Mouse (Mus musculus): ENCODE results near the gene Tgfa. TPM values are rescaled to one million over a fixed set of nuclear protein-coding genes. Genes with fewer than 3 reads are reported as not detected.

Gene Tgfa
- total RNA-seq, 1 experiment: 2.2 TPM

DNA sequence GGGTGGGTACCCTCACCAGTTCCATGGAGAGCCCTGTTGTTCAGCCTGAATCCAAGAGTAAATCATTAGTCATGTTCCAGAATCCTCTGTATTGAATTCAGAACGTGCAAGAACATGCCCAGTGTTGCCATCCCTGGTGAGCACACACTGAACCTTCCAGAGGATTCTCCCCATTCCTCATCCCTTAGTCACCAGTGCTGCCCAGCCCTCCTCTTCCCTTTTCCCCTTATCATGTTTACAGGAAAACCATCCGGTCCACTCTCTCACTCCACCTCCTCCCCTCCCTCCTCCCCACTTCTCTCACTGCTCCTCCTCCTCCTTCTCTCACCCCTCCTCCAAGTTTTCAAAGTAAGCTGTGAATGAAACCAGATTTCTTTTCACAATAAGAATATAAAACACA lies 14.4 kb upstream of the Tgfa start:
- H3K9ac ChIP-seq (ENCODE audit: insufficient read depth, low read depth, low read length, poor library complexity, severe bottlenecking): no peak overlapping the region
- TF ChIP-seq MAFK (IDR thresholded peaks at IDR 0.05; ENCODE audit: insufficient read depth, low read depth, low read length) (no peak), HCFC1 (IDR thresholded peaks at IDR 0.05; ENCODE audit: borderline replicate concordance, insufficient read depth, low read length) (no peak), ZC3H11A (IDR thresholded peaks at IDR 0.05; ENCODE audit: borderline replicate concordance, low read depth, low read length) (no peak), ZNF384 (IDR thresholded peaks at IDR 0.05; ENCODE audit: low read depth, low read length) (no peak), CHD2 (IDR thresholded peaks at IDR 0.05; ENCODE audit: low read depth, low read length) (no peak)
- no peaks in the 10 kb centered on the region; a peak in 1 of 4 replicates for H3K4me1 ChIP-seq (ENCODE audit: control insufficient read depth in 2 of 2, insufficient read depth in 2 of 2, low read length in 2 of 2, poor library complexity in 1 of 2)
- DNase-seq (ENCODE audit: low read depth, low spot score): no peak
- H3K36me3 ChIP-seq (ENCODE audit: control insufficient read depth, insufficient read depth, low read length, poor library complexity, severe bottlenecking): no peaks in the 10 kb centered on the region
- no peak overlapping the region for H3K27ac ChIP-seq (ENCODE audit: insufficient read depth, low read depth, low read length, poor library complexity, severe bottlenecking)
- H3K4me3 ChIP-seq (ENCODE audit: insufficient read depth in 1 of 2, low read depth in 1 of 2, low read length in 2 of 2, poor library complexity in 1 of 2, severe bottlenecking in 1 of 2): no peak overlapping the region
- no peaks in the 10 kb centered on the region for H3K9me3 ChIP-seq (ENCODE audit: control insufficient read depth, insufficient read depth, low read depth, low read length)
- in situ Hi-C loops (cut with MboI; ENCODE audit: low sequenced_read_pairs in 2 of 2, unreplicated experiment in 2 of 2): no loop called here

DNA sequence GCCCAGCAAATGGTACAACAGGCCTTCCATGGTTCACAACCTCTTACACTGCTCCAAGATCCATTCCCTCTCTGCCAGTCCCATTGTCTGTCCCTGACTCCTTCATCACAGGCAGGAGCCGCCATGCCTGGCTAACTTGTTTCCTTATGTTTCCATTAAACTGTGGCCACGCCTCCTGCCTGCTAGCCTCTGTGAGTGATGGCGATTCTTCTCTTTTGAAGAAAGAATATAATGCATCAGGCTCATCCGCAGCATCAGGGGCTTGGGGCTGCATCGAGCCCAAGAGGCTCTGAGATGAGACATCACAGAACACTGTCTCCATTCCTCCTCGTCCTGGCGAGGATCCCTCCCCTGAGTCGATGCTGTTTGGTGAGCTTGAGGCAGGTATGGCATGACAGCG lies 13.0 kb upstream of the Tgfa start:
- Histone ChIP-seq H3K27ac (ENCODE audit: insufficient read depth, low read depth, low read length, poor library complexity, severe bottlenecking) (no peak overlapping the region), H3K4me1 (ENCODE audit: control insufficient read depth in 2 of 2, insufficient read depth in 2 of 2, low read length in 2 of 2, poor library complexity in 1 of 2) (no peaks in the 10 kb centered on the region; a peak in 1 of 4 replicates), H3K9me3 (ENCODE audit: control insufficient read depth, insufficient read depth, low read depth, low read length) (no peaks in the 10 kb centered on the region), H3K36me3 (ENCODE audit: control insufficient read depth, insufficient read depth, low read length, poor library complexity, severe bottlenecking) (no peaks in the 10 kb centered on the region), H3K9ac (ENCODE audit: insufficient read depth, low read depth, low read length, poor library complexity, severe bottlenecking) (no peak overlapping the region), H3K4me3 (ENCODE audit: insufficient read depth in 1 of 2, low read depth in 1 of 2, low read length in 2 of 2, poor library complexity in 1 of 2, severe bottlenecking in 1 of 2) (no peak overlapping the region)
- DNase-seq (ENCODE audit: low read depth, low spot score): no peak
- TF ChIP-seq ZC3H11A (IDR thresholded peaks at IDR 0.05; ENCODE audit: borderline replicate concordance, low read depth, low read length) (no peak), ZNF384 (IDR thresholded peaks at IDR 0.05; ENCODE audit: low read depth, low read length) (no peak), HCFC1 (IDR thresholded peaks at IDR 0.05; ENCODE audit: borderline replicate concordance, insufficient read depth, low read length) (no peak), MAFK (IDR thresholded peaks at IDR 0.05; ENCODE audit: insufficient read depth, low read depth, low read length) (no peak), CHD2 (IDR thresholded peaks at IDR 0.05; ENCODE audit: low read depth, low read length) (no peak)
- in situ Hi-C loops (cut with MboI; ENCODE audit: low sequenced_read_pairs in 2 of 2, unreplicated experiment in 2 of 2): no loop called here

DNA sequence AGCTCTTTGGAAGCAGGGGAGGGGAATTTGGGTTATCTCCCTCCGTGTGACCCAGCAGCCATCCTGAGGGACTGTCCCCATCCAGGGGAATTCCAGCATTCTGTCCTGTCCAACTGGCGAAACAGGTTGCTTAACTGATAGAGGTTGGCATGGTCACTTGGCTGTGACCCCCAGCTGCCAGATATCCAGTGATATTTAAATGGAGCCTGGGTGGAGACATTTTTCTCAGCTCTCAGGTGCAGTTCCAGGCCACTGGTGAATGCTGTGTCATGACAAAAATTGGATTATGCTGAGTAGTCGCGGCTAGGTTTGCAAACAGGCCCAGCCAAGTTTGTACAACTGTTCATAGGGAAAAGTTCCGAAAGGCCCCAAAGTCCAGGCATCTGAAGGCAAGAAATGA lies 12.4 kb upstream of the Tgfa start:
- no peaks in the 10 kb centered on the region; a peak in 1 of 4 replicates for H3K4me1 ChIP-seq (ENCODE audit: control insufficient read depth in 2 of 2, insufficient read depth in 2 of 2, low read length in 2 of 2, poor library complexity in 1 of 2)
- no peaks in the 10 kb centered on the region for H3K36me3 ChIP-seq (ENCODE audit: control insufficient read depth, insufficient read depth, low read length, poor library complexity, severe bottlenecking)
- H3K4me3 ChIP-seq (ENCODE audit: insufficient read depth in 1 of 2, low read depth in 1 of 2, low read length in 2 of 2, poor library complexity in 1 of 2, severe bottlenecking in 1 of 2): no peak overlapping the region
- DNase-seq (ENCODE audit: low read depth, low spot score): no peak
- H3K9me3 ChIP-seq (ENCODE audit: control insufficient read depth, insufficient read depth, low read depth, low read length): no peaks in the 10 kb centered on the region
- TF ChIP-seq ZNF384 (IDR thresholded peaks at IDR 0.05; ENCODE audit: low read depth, low read length) (no peak), HCFC1 (IDR thresholded peaks at IDR 0.05; ENCODE audit: borderline replicate concordance, insufficient read depth, low read length) (no peak), MAFK (IDR thresholded peaks at IDR 0.05; ENCODE audit: insufficient read depth, low read depth, low read length) (no peak), CHD2 (IDR thresholded peaks at IDR 0.05; ENCODE audit: low read depth, low read length) (no peak), ZC3H11A (IDR thresholded peaks at IDR 0.05; ENCODE audit: borderline replicate concordance, low read depth, low read length) (no peak)
- no peak overlapping the region for H3K9ac ChIP-seq (ENCODE audit: insufficient read depth, low read depth, low read length, poor library complexity, severe bottlenecking)
- in situ Hi-C loops (cut with MboI; ENCODE audit: low sequenced_read_pairs in 2 of 2, unreplicated experiment in 2 of 2): no loop called here
- H3K27ac ChIP-seq (ENCODE audit: insufficient read depth, low read depth, low read length, poor library complexity, severe bottlenecking): no peak overlapping the region

DNA sequence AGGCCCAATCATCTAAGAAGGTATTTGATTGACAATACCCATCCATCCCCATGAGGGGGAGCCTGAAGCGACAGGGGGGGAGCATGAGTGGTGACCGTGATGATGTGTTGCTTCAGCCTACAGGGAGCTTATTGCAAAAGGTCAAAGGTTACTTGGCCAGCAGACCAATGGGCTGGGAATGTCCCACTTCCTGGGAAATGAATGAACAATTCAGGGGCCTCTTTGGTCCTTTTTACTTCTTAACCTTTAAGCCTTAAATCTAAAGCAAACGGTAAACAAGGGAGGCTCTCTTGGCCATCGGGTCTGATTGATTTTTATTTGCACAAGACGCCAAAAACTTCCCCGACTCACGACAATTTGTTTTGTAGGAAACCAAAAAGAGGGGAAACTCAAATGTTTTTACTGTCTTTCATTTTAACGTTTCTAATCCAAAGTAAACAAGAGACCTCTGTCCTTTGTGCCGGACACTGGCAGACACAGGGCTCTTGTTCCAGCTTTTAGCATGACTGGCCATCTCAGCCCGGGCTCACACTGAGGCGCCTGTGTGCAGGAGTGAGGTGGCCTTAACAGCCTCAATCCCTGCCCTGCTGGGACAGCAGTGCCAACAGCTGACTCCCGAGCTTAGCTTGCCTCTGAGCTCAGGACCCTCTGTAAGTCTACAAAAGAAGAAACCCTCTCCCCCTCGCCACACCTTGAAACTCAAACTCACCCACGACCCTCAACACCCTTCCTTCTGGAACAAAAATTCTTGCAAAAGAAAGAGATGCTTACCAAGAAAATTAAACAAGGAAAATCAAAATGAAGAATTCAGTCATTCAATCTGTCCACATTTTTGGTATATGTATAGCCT lies 8.7 kb upstream of the Tgfa start:
- Histone ChIP-seq H3K9me3 (ENCODE audit: control insufficient read depth, insufficient read depth, low read depth, low read length) (no peaks in the 10 kb centered on the region), H3K36me3 (ENCODE audit: control insufficient read depth, insufficient read depth, low read length, poor library complexity, severe bottlenecking) (no peaks in the 10 kb centered on the region), H3K9ac (ENCODE audit: insufficient read depth, low read depth, low read length, poor library complexity, severe bottlenecking) (no peak overlapping the region), H3K4me1 (ENCODE audit: control insufficient read depth in 2 of 2, insufficient read depth in 2 of 2, low read length in 2 of 2, poor library complexity in 1 of 2) (no peaks in the 10 kb centered on the region; a peak in 1 of 4 replicates), H3K4me3 (ENCODE audit: insufficient read depth in 1 of 2, low read depth in 1 of 2, low read length in 2 of 2, poor library complexity in 1 of 2, severe bottlenecking in 1 of 2) (no peak overlapping the region), H3K27ac (ENCODE audit: insufficient read depth, low read depth, low read length, poor library complexity, severe bottlenecking) (no peak overlapping the region)
- no peak for TF ChIP-seq ZC3H11A (IDR thresholded peaks at IDR 0.05; ENCODE audit: borderline replicate concordance, low read depth, low read length)
- no peak for TF ChIP-seq HCFC1 (IDR thresholded peaks at IDR 0.05; ENCODE audit: borderline replicate concordance, insufficient read depth, low read length)
- TF ChIP-seq CHD2 (IDR thresholded peaks at IDR 0.05; ENCODE audit: low read depth, low read length): no peak
- TF ChIP-seq MAFK (IDR thresholded peaks at IDR 0.05; ENCODE audit: insufficient read depth, low read depth, low read length): no peak
- TF ChIP-seq ZNF384 (IDR thresholded peaks at IDR 0.05; ENCODE audit: low read depth, low read length): no peak
- no peak for DNase-seq (ENCODE audit: low read depth, low spot score)
- in situ Hi-C loops (cut with MboI; ENCODE audit: low sequenced_read_pairs in 2 of 2, unreplicated experiment in 2 of 2): no loop called here

Measured in ES-E14 (cell line).